Mouse (Mus musculus) kidney, adult 2 months (tissue): ENCODE results near the gene Cep170b.
A peak's percentile ranks its signal among the peaks of the same experiment; 100 is the strongest.

Experiments used
- CTCF ChIP-seq: fragments of 200-500 bp; conservative IDR thresholded peaks from 2 replicates; pipeline ENCODE4 v1.5.1; 2011; ENCODE audit warnings: low read depth, mild to moderate bottlenecking, control low read depth, low read length, moderate library complexity, mixed read lengths; ENCODE audit not compliant: insufficient read depth, insufficient read length
- POLR2A ChIP-seq: fragments of 200-500 bp; IDR thresholded peaks from one replicate; pipeline ENCODE4 v1.6.1; 2011; ENCODE audit warnings: low read depth, low read length, control low read depth

DNA sequence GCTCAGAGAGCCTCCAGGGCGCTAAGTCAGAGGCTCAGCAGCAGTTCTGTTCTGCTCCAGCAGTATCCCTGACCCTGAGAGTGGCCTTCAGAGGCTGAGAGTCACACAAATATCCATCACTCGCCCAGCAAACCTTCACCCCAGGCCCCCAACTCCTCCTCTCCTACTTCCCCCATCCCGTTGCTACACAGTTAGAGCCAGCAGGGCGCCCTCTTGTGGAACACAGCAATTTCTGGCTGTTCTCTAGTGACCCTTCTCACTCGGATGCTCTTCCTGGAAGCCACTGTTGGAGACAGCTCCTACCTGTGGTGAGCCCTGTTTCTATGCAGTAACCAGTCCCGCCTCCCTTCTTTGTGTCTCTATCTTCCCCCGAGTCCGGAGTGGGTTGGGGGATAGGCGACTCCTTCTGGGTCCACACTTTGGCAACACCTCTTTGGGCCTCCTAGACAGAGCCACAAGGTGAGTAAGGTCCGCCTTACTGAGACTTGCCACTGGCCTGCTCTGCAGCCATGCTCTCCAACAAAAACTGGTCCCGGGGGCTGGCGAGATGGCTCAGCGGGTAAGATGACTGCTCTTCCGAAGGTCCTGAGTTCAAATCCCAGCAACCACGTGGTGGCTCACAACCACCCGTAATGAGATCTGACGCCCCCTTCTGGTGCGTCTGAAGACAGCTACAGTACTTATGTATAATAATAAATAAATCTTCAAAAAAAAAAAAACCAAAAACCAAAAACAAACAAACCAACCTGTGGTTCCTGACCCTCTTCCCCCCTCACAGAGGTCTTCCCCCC is 44.8 kb upstream of the Cep170b start:
- TF ChIP-seq POLR2A = no peak
- TF ChIP-seq CTCF = peak; percentile 82
